Mouse (Mus musculus): ENCODE data around the gene Wnt6. TPM values are rescaled to one million over a fixed set of nuclear protein-coding genes. Genes with fewer than 3 reads are reported as not detected.

Gene Wnt6
- total RNA-seq, 1 experiment, result 2.8 TPM

- Histone ChIP-seq H3K4me1 (ENCODE audit: control insufficient read depth in 2 of 2, insufficient read depth in 2 of 2, low read length in 2 of 2, poor library complexity in 1 of 2) (peaks cover 0 to 9% of the 10 kb centered on the region in 2 experiments; a peak in 1 of 4 replicates), H3K36me3 (ENCODE audit: control insufficient read depth, insufficient read depth, low read length, poor library complexity, severe bottlenecking) (no peaks in the 10 kb centered on the region), H3K9me3 (ENCODE audit: control insufficient read depth, insufficient read depth, low read depth, low read length) (no peaks in the 10 kb centered on the region), H3K4me3 (ENCODE audit: insufficient read depth in 1 of 2, low read depth in 1 of 2, low read length in 2 of 2, poor library complexity in 1 of 2, severe bottlenecking in 1 of 2) (no peak overlapping the region), H3K27ac (ENCODE audit: insufficient read depth, low read depth, low read length, poor library complexity, severe bottlenecking) (no peak overlapping the region), H3K9ac (ENCODE audit: insufficient read depth, low read depth, low read length, poor library complexity, severe bottlenecking) (no peak overlapping the region)
- TF ChIP-seq MAFK (IDR thresholded peaks at IDR 0.05; ENCODE audit: insufficient read depth, low read depth, low read length) (no peak), ZC3H11A (IDR thresholded peaks at IDR 0.05; ENCODE audit: borderline replicate concordance, low read depth, low read length) (no peak), CHD2 (IDR thresholded peaks at IDR 0.05; ENCODE audit: low read depth, low read length) (no peak), HCFC1 (IDR thresholded peaks at IDR 0.05; ENCODE audit: borderline replicate concordance, insufficient read depth, low read length) (no peak), ZNF384 (IDR thresholded peaks at IDR 0.05; ENCODE audit: low read depth, low read length) (no peak)
- in situ Hi-C loops (cut with MboI; ENCODE audit: low sequenced_read_pairs in 2 of 2, unreplicated experiment in 2 of 2), result no loop called here
- no peak for DNase-seq (ENCODE audit: low read depth, low spot score)
Observed at GRCm38 (mm10) chr1:74753266-74753974, 18.3 kb upstream of the Wnt6 start.

- TF ChIP-seq ZNF384 (IDR thresholded peaks at IDR 0.05; ENCODE audit: low read depth, low read length) (no peak), ZC3H11A (IDR thresholded peaks at IDR 0.05; ENCODE audit: borderline replicate concordance, low read depth, low read length) (no peak), CHD2 (IDR thresholded peaks at IDR 0.05; ENCODE audit: low read depth, low read length) (no peak), MAFK (IDR thresholded peaks at IDR 0.05; ENCODE audit: insufficient read depth, low read depth, low read length) (no peak), HCFC1 (IDR thresholded peaks at IDR 0.05; ENCODE audit: borderline replicate concordance, insufficient read depth, low read length) (no peak)
- no peak for DNase-seq (ENCODE audit: low read depth, low spot score)
- Histone ChIP-seq H3K4me3 (ENCODE audit: insufficient read depth in 1 of 2, low read depth in 1 of 2, low read length in 2 of 2, poor library complexity in 1 of 2, severe bottlenecking in 1 of 2) (no peak overlapping the region), H3K9ac (ENCODE audit: insufficient read depth, low read depth, low read length, poor library complexity, severe bottlenecking) (no peak overlapping the region), H3K4me1 (ENCODE audit: control insufficient read depth in 2 of 2, insufficient read depth in 2 of 2, low read length in 2 of 2, poor library complexity in 1 of 2) (peaks cover 0 to 6% of the 10 kb centered on the region in 2 experiments; a peak in 1 of 4 replicates), H3K36me3 (ENCODE audit: control insufficient read depth, insufficient read depth, low read length, poor library complexity, severe bottlenecking) (no peaks in the 10 kb centered on the region), H3K9me3 (ENCODE audit: control insufficient read depth, insufficient read depth, low read depth, low read length) (no peaks in the 10 kb centered on the region), H3K27ac (ENCODE audit: insufficient read depth, low read depth, low read length, poor library complexity, severe bottlenecking) (no peak overlapping the region; the same call in 1 of the 2 replicates)
- in situ Hi-C loops (cut with MboI; ENCODE audit: low sequenced_read_pairs in 2 of 2, unreplicated experiment in 2 of 2), result no loop called here
Observed at GRCm38 (mm10) chr1:74754175-74754785, 17.4 kb upstream of the Wnt6 start.

DNA sequence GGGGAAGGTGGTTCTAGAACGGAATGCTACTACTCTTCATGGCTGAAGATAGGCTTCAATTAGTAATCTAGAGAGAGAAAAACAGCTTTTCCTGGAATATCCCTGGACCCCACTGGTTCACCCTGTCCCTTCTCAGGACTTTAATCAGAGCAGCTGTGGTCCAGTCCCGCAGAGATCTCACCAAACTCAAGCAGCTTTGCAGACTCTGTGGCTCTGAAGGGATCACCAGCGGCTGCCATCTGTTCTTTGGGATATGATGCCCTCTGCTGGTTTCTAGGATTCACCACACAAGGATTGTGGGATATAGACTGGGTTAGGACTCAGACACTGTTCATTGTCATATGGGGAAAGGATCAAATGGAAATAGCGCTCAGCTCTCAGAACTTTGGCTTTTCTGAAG is 11.9 kb upstream of the Wnt6 start:
- Histone ChIP-seq H3K36me3 (ENCODE audit: control insufficient read depth, insufficient read depth, low read length, poor library complexity, severe bottlenecking) (no peaks in the 10 kb centered on the region), H3K27ac (ENCODE audit: insufficient read depth, low read depth, low read length, poor library complexity, severe bottlenecking) (no peak overlapping the region), H3K4me3 (ENCODE audit: insufficient read depth in 1 of 2, low read depth in 1 of 2, low read length in 2 of 2, poor library complexity in 1 of 2, severe bottlenecking in 1 of 2) (no peak overlapping the region), H3K9ac (ENCODE audit: insufficient read depth, low read depth, low read length, poor library complexity, severe bottlenecking) (no peak overlapping the region), H3K9me3 (ENCODE audit: control insufficient read depth, insufficient read depth, low read depth, low read length) (no peaks in the 10 kb centered on the region), H3K4me1 (ENCODE audit: control insufficient read depth in 2 of 2, insufficient read depth in 2 of 2, low read length in 2 of 2, poor library complexity in 1 of 2) (peaks cover 0 to under 1% of the 10 kb centered on the region in 2 experiments; a peak in 1 of 4 replicates)
- TF ChIP-seq HCFC1 (IDR thresholded peaks at IDR 0.05; ENCODE audit: borderline replicate concordance, insufficient read depth, low read length), result no peak
- peak; percentile 61; the same call in 1 of the 2 replicates for TF ChIP-seq ZC3H11A (IDR thresholded peaks at IDR 0.05; ENCODE audit: borderline replicate concordance, low read depth, low read length)
- TF ChIP-seq MAFK (IDR thresholded peaks at IDR 0.05; ENCODE audit: insufficient read depth, low read depth, low read length), result no peak
- TF ChIP-seq CHD2 (IDR thresholded peaks at IDR 0.05; ENCODE audit: low read depth, low read length), result no peak
- no peak for TF ChIP-seq ZNF384 (IDR thresholded peaks at IDR 0.05; ENCODE audit: low read depth, low read length)
- in situ Hi-C loops (cut with MboI; ENCODE audit: low sequenced_read_pairs in 2 of 2, unreplicated experiment in 2 of 2), result no loop called here
- DNase-seq (ENCODE audit: low read depth, low spot score), result no peak

GRCm38 (mm10) chr1:74763081-74763480 is 8.6 kb upstream of the Wnt6 start:
- peak; percentile 41; the same call in 1 of the 2 replicates for TF ChIP-seq ZC3H11A (IDR thresholded peaks at IDR 0.05; ENCODE audit: borderline replicate concordance, low read depth, low read length)
- peak; percentile 98 for TF ChIP-seq ZNF384 (IDR thresholded peaks at IDR 0.05; ENCODE audit: low read depth, low read length)
- no peak for TF ChIP-seq HCFC1 (IDR thresholded peaks at IDR 0.05; ENCODE audit: borderline replicate concordance, insufficient read depth, low read length)
- TF ChIP-seq MAFK (IDR thresholded peaks at IDR 0.05; ENCODE audit: insufficient read depth, low read depth, low read length), result no peak
- TF ChIP-seq CHD2 (IDR thresholded peaks at IDR 0.05; ENCODE audit: low read depth, low read length), result no peak
- Histone ChIP-seq H3K27ac (ENCODE audit: insufficient read depth, low read depth, low read length, poor library complexity, severe bottlenecking) (no peak overlapping the region), H3K9me3 (ENCODE audit: control insufficient read depth, insufficient read depth, low read depth, low read length) (no peaks in the 10 kb centered on the region), H3K4me1 (ENCODE audit: control insufficient read depth in 2 of 2, insufficient read depth in 2 of 2, low read length in 2 of 2, poor library complexity in 1 of 2) (no peaks in the 10 kb centered on the region), H3K4me3 (ENCODE audit: insufficient read depth in 1 of 2, low read depth in 1 of 2, low read length in 2 of 2, poor library complexity in 1 of 2, severe bottlenecking in 1 of 2) (no peak overlapping the region), H3K9ac (ENCODE audit: insufficient read depth, low read depth, low read length, poor library complexity, severe bottlenecking) (no peak overlapping the region), H3K36me3 (ENCODE audit: control insufficient read depth, insufficient read depth, low read length, poor library complexity, severe bottlenecking) (no peaks in the 10 kb centered on the region)
- in situ Hi-C loops (cut with MboI; ENCODE audit: low sequenced_read_pairs in 2 of 2, unreplicated experiment in 2 of 2), result no loop called here
- peak; percentile 90 for DNase-seq (ENCODE audit: low read depth, low spot score)

All from ES-E14 (cell line).